Mouse (Mus musculus): ENCODE measurements at regions not wholly inside any gene's neighbourhood (a gene's known extent, or its start where the extent isn't known, plus 50 kb on each side); places are given as distances from the start of the nearest gene placed in this dataset.

GRCm38 (mm10) chr7:145105831-145106493 is 102.0 kb downstream of the 1810010D01Rik start:
- DNase-seq (ENCODE audit: low read depth, low spot score), result no peak

GRCm38 (mm10) chr7:145102692-145103091 is 105.2 kb downstream of the 1810010D01Rik start:
- no peak for DNase-seq (ENCODE audit: low read depth, low spot score)

GRCm38 (mm10) chr7:145102216-145102615 is 105.7 kb downstream of the 1810010D01Rik start:
- DNase-seq (ENCODE audit: low read depth, low spot score), result no peak

GRCm38 (mm10) chr7:145098335-145098734 is 109.6 kb downstream of the 1810010D01Rik start:
- no peak for DNase-seq (ENCODE audit: low read depth, low spot score)

GRCm38 (mm10) chr7:145094134-145094526 is 113.8 kb downstream of the 1810010D01Rik start:
- no peak for DNase-seq (ENCODE audit: low read depth, low spot score)

- no peak for DNase-seq (ENCODE audit: low read depth, low spot score)
Measured at GRCm38 (mm10) chr7:145093417-145094133, 114.3 kb downstream of the 1810010D01Rik start.

GRCm38 (mm10) chr7:145092392-145093176 is 115.3 kb downstream of the 1810010D01Rik start:
- peak; percentile 59 for DNase-seq (ENCODE audit: low read depth, low spot score)

- DNase-seq (ENCODE audit: low read depth, low spot score), result no peak
Measured at GRCm38 (mm10) chr7:145090849-145091248, 117.1 kb downstream of the 1810010D01Rik start.

GRCm38 (mm10) chr7:145089315-145089721 is 118.6 kb downstream of the 1810010D01Rik start:
- DNase-seq (ENCODE audit: low read depth, low spot score), result no peak

GRCm38 (mm10) chr7:145088655-145089054 is 119.3 kb downstream of the 1810010D01Rik start:
- no peak for DNase-seq (ENCODE audit: low read depth, low spot score)

GRCm38 (mm10) chr7:145087790-145088189 is 120.1 kb downstream of the 1810010D01Rik start:
- DNase-seq (ENCODE audit: low read depth, low spot score), result no peak

GRCm38 (mm10) chr7:145082917-145083752 is 124.8 kb downstream of the 1810010D01Rik start:
- no peak for DNase-seq (ENCODE audit: low read depth, low spot score)

GRCm38 (mm10) chr7:145071996-145072790 is 132.5 kb upstream of the Ccnd1 start:
- DNase-seq (ENCODE audit: low read depth, low spot score), result no peak

- DNase-seq (ENCODE audit: low read depth, low spot score), result peak; percentile 25
Measured at GRCm38 (mm10) chr7:145071533-145071932, 131.8 kb upstream of the Ccnd1 start.

GRCm38 (mm10) chr7:145067366-145067765 is 127.6 kb upstream of the Ccnd1 start:
- DNase-seq (ENCODE audit: low read depth, low spot score), result no peak

GRCm38 (mm10) chr7:145056320-145056719 is 116.6 kb upstream of the Ccnd1 start:
- peak; percentile 19 for DNase-seq (ENCODE audit: low read depth, low spot score)

GRCm38 (mm10) chr7:145051616-145052015 is 111.9 kb upstream of the Ccnd1 start:
- no peak for DNase-seq (ENCODE audit: low read depth, low spot score)

- no peak for DNase-seq (ENCODE audit: low read depth, low spot score)
Measured at GRCm38 (mm10) chr7:145050729-145051128, 111.0 kb upstream of the Ccnd1 start.

GRCm38 (mm10) chr7:145048481-145048877 is 108.8 kb upstream of the Ccnd1 start:
- no peak for DNase-seq (ENCODE audit: low read depth, low spot score)

- DNase-seq (ENCODE audit: low read depth, low spot score), result no peak
Measured at GRCm38 (mm10) chr7:145047771-145048480, 108.2 kb upstream of the Ccnd1 start.
